Comparison of ENCODE assay signal across 8 mouse cellular contexts in genomic region chr2:127271042-127271515, GRCm38 (mm10). TPM values are rescaled to one million over a fixed set of nuclear protein-coding genes. Genes with fewer than 3 reads are reported as not detected.
A peak's percentile ranks its signal among the peaks of the same experiment; 100 is the strongest.
DNase-seq lines count a peak whose midpoint lies in the region; ATAC-seq and TF ChIP-seq lines count a peak whose summit lies in the region.

No protein-coding gene starts in this region.

- WGBS in thymus, adult 2 months = 6% methylated on average over 8 of the region's 8 CpGs
- WGBS in heart, postnatal 0 days = 8% methylated on average over 8 of the region's 8 CpGs
- 9% methylated on average over 8 of the region's 8 CpGs for WGBS in neural tube, embryonic 13.5 days

- peak; percentile 49 for DNase-seq in adrenal gland, adult 2 months
- DNase-seq in adrenal gland, postnatal 25 days = no peak
- no peak for DNase-seq in thymus, adult 2 months
- DNase-seq in thymus, postnatal 4 days = no peak
- peak; percentile 40 for DNase-seq in heart, postnatal 0 days (ENCODE audit: low spot score)
- DNase-seq in liver = peak; percentile 34
- DNase-seq in ovary, adult 18-20 months (ENCODE audit: low spot score) = no peak

- no peaks in the 10 kb centered on the region for H3K36me3 ChIP-seq in thymus, adult 2 months (ENCODE audit: control insufficient read depth, insufficient read depth, low read length)
- H3K36me3 ChIP-seq in heart, postnatal 0 days (replicated peaks; ENCODE audit: control insufficient read depth, insufficient read depth, low read length) = peaks cover 6% of the 10 kb centered on the region; the same call in 1 of the 2 replicates
- H3K36me3 ChIP-seq in neural tube, embryonic 13.5 days = no peaks in the 10 kb centered on the region

- no peak overlapping the region for H3K27ac ChIP-seq in thymus, adult 2 months (ENCODE audit: control insufficient read depth, insufficient read depth, low read length)
- H3K27ac ChIP-seq in heart, postnatal 0 days (ENCODE audit: low read depth) = peak overlapping the region; percentile 99
- peak overlapping the region; percentile 96 for H3K27ac ChIP-seq in neural tube, embryonic 13.5 days (replicated peaks)

- H3K4me3 ChIP-seq in thymus, adult 2 months (ENCODE audit: control insufficient read depth, insufficient read depth, low read length) = peak overlapping the region; percentile 74
- H3K4me3 ChIP-seq in heart, postnatal 0 days (ENCODE audit: low read depth, low read length) = peak overlapping the region; percentile 89
- H3K4me3 ChIP-seq in neural tube, embryonic 13.5 days = peak overlapping the region; percentile 98

- no peak for TF ChIP-seq POLR2A in thymus, adult 2 months (IDR thresholded peaks at IDR 0.05; ENCODE audit: control insufficient read depth, extremely low read depth, insufficient read depth, low read length, poor library complexity)

- ATAC-seq in heart, postnatal 0 days (ENCODE audit: insufficient read depth, low read depth) = no peak
- ATAC-seq in neural tube, embryonic 13.5 days (ENCODE audit: low read depth) = no peak

- peak overlapping the region; percentile 93 for H3K9ac ChIP-seq in heart, postnatal 0 days (replicated peaks; ENCODE audit: low read depth, low read length)
- peak overlapping the region; percentile 94 for H3K9ac ChIP-seq in neural tube, embryonic 13.5 days

- TF ChIP-seq CTCF in thymus, adult 2 months (IDR thresholded peaks at IDR 0.05; ENCODE audit: borderline replicate concordance, control insufficient read depth, extremely low read depth, insufficient read depth, low read length, poor library complexity) = no peak
- no peak for TF ChIP-seq CTCF in heart, postnatal 0 days (IDR thresholded peaks at IDR 0.05; ENCODE audit: low read depth)

- TF ChIP-seq EP300 in heart, postnatal 0 days (IDR thresholded peaks at IDR 0.05; ENCODE audit: low read depth) = no peak

- H3K27me3 ChIP-seq in thymus, adult 2 months (ENCODE audit: control insufficient read depth, insufficient read depth, low read length) = no peaks in the 10 kb centered on the region
- no peaks in the 10 kb centered on the region for H3K27me3 ChIP-seq in heart, postnatal 0 days (ENCODE audit: control insufficient read depth, insufficient read depth, low read length)
- H3K27me3 ChIP-seq in neural tube, embryonic 13.5 days = no peaks in the 10 kb centered on the region

- peaks cover 3% of the 10 kb centered on the region for H3K4me1 ChIP-seq in thymus, adult 2 months (replicated peaks; ENCODE audit: control insufficient read depth, insufficient read depth, low read length)
- peaks cover 27% of the 10 kb centered on the region for H3K4me1 ChIP-seq in heart, postnatal 0 days (ENCODE audit: control insufficient read depth, insufficient read depth)
- peaks cover 46% of the 10 kb centered on the region for H3K4me1 ChIP-seq in neural tube, embryonic 13.5 days (replicated peaks)

- peak overlapping the region; percentile 93 for H3K4me2 ChIP-seq in heart, postnatal 0 days (ENCODE audit: low read depth, low read length)
- peak overlapping the region; percentile 78 for H3K4me2 ChIP-seq in neural tube, embryonic 13.5 days

- no peaks in the 10 kb centered on the region for H3K9me3 ChIP-seq in heart, postnatal 0 days (replicated peaks; ENCODE audit: control insufficient read depth, low read length)
- no peaks in the 10 kb centered on the region for H3K9me3 ChIP-seq in neural tube, embryonic 13.5 days

RNA-seq across cellular contexts. Expression of gene Stard7, which starts 1.1 kb away (rescaled TPM):
- 100 to 1,000 TPM in 1 of 2 experiments, 10 to 100 TPM in 1; 81.7 to 117 TPM for total RNA-seq in adrenal gland, adult 2 months (2021)
- polyA plus RNA-seq in adrenal gland, adult 2 months (2012; rRNA removed) = 74.4 and 104 TPM in 2 replicates
- 110 and 117 TPM in 2 replicates for total RNA-seq in adrenal gland, postnatal 25 days (2021)
- polyA plus RNA-seq in thymus, adult 2 months (2012; rRNA removed) = 55.8 and 81.8 TPM in 2 replicates
- total RNA-seq in heart, postnatal 0 days (2014; rRNA removed; ENCODE audit: low replicate concordance) = 228 and 244 TPM in 2 replicates
- 109 and 123 TPM in 2 replicates for polyA plus RNA-seq in heart, postnatal 0 days (2015; fragmentation: Nextera tagmentation; extraction: Ambion mirVana)
- 71.7 and 78.6 TPM in 2 replicates for polyA plus RNA-seq in neural tube, embryonic 13.5 days (2015; fragmentation: Nextera tagmentation; extraction: Ambion mirVana)

RNA-seq across cellular contexts. Expression of gene Tmem127, which starts 23.4 kb away (rescaled TPM):
- 10 to 100 TPM; 84.1 to 87.6 TPM for total RNA-seq in adrenal gland, adult 2 months (2021)
- 131 and 150 TPM in 2 replicates for polyA plus RNA-seq in adrenal gland, adult 2 months (2012; rRNA removed)
- 72.3 and 79.3 TPM in 2 replicates for total RNA-seq in adrenal gland, postnatal 25 days (2021)
- 140 and 143 TPM in 2 replicates for polyA plus RNA-seq in thymus, adult 2 months (2012; rRNA removed)
- 48.2 and 75.3 TPM in 2 replicates for total RNA-seq in heart, postnatal 0 days (2014; rRNA removed; ENCODE audit: low replicate concordance)
- 21.2 and 22.1 TPM in 2 replicates for polyA plus RNA-seq in heart, postnatal 0 days (2015; fragmentation: Nextera tagmentation; extraction: Ambion mirVana)
- 43.7 and 45.4 TPM in 2 replicates for polyA plus RNA-seq in neural tube, embryonic 13.5 days (2015; fragmentation: Nextera tagmentation; extraction: Ambion mirVana)

RNA-seq across cellular contexts. Expression of gene Ciao1, which starts 23.5 kb away (rescaled TPM):
- 100 to 1,000 TPM in 1 of 2 experiments, 10 to 100 TPM in 1; 82.1 to 127 TPM for total RNA-seq in adrenal gland, adult 2 months (2021)
- polyA plus RNA-seq in adrenal gland, adult 2 months (2012; rRNA removed) = 42.7 and 59.3 TPM in 2 replicates
- 81.8 and 94.5 TPM in 2 replicates for total RNA-seq in adrenal gland, postnatal 25 days (2021)
- 95.3 and 107 TPM in 2 replicates for polyA plus RNA-seq in thymus, adult 2 months (2012; rRNA removed)
- 38.0 and 65.9 TPM in 2 replicates for total RNA-seq in heart, postnatal 0 days (2014; rRNA removed; ENCODE audit: low replicate concordance)
- 53.7 and 59.5 TPM in 2 replicates for polyA plus RNA-seq in heart, postnatal 0 days (2015; fragmentation: Nextera tagmentation; extraction: Ambion mirVana)
- 59.2 and 65.8 TPM in 2 replicates for polyA plus RNA-seq in neural tube, embryonic 13.5 days (2015; fragmentation: Nextera tagmentation; extraction: Ambion mirVana)

Comparison
In these comparisons a context has a peak if more than half of its experiments do, and no peak if none do; other contexts are left out.
1. DNase-seq: peak in adrenal gland, adult 2 months (single experiment), heart, postnatal 0 days (single experiment) and liver (single experiment); none in adrenal gland, postnatal 25 days (single experiment), thymus, adult 2 months (single experiment), thymus, postnatal 4 days (single experiment) and ovary, adult 18-20 months (single experiment).
2. Peak in every context shown above with its lines, with median percentiles within 50 percentile points of each other: H3K4me3 ChIP-seq.